Mouse (Mus musculus): Measurements from ENCODE around the gene Etfbkmt. TPM values are rescaled to one million over a fixed set of nuclear protein-coding genes. Genes with fewer than 3 reads are reported as not detected.

Etfbkmt gene
- polyA plus RNA-seq, 1 experiment from 2014 or later = 15.6 TPM

- H3K9me3 ChIP-seq (replicated peaks) = no peaks in the 10 kb centered on the region
- H3K4me3 ChIP-seq = no peak overlapping the region
- H3K4me1 ChIP-seq (replicated peaks) = peaks cover 19% of the 10 kb centered on the region
- H3K27ac ChIP-seq (ENCODE audit: poor library complexity, severe bottlenecking) = peak overlapping the region; percentile 60
- no peaks in the 10 kb centered on the region for H3K36me3 ChIP-seq
- no peak overlapping the region for H3K9ac ChIP-seq
- 0 out of 2 replicates have a peak overlapping the region, but pooled peaks have one; percentile 25 for H3K4me2 ChIP-seq
- peak; percentile 60 for ATAC-seq (ENCODE audit: insufficient number of reproducible peaks, low FRiP score)
- 11% methylated on average over 5 of the region's 5 CpGs for WGBS
- no peaks in the 10 kb centered on the region for H3K27me3 ChIP-seq (replicated peaks)
Observed at GRCm38 (mm10) chr6:149134391-149135150, 5.1 kb upstream of the Etfbkmt start.

- H3K9me3 ChIP-seq (replicated peaks) = no peaks in the 10 kb centered on the region
- WGBS = 37% methylated on average over 6 of the region's 6 CpGs
- H3K27ac ChIP-seq (ENCODE audit: poor library complexity, severe bottlenecking) = peak overlapping the region; percentile 60; the same call in 1 of the 2 replicates
- no peaks in the 10 kb centered on the region for H3K36me3 ChIP-seq
- H3K9ac ChIP-seq = no peak overlapping the region
- no peak overlapping the region for H3K4me3 ChIP-seq
- H3K4me1 ChIP-seq (replicated peaks) = peaks cover 19% of the 10 kb centered on the region
- H3K4me2 ChIP-seq = no peak overlapping the region
- no peaks in the 10 kb centered on the region for H3K27me3 ChIP-seq (replicated peaks)
- peak; percentile 49; the same call in 1 of the 2 replicates for ATAC-seq (ENCODE audit: insufficient number of reproducible peaks, low FRiP score)
Observed at GRCm38 (mm10) chr6:149135631-149136030, 4.0 kb upstream of the Etfbkmt start.

- Histone ChIP-seq H3K4me3 (no peak overlapping the region), H3K9ac (no peak overlapping the region), H3K4me2 (no peak overlapping the region), H3K27ac (ENCODE audit: poor library complexity, severe bottlenecking) (no peak overlapping the region), H3K36me3 (peaks cover 2% of the 10 kb centered on the region; the same call in 1 of the 2 replicates), H3K9me3 (replicated peaks) (no peaks in the 10 kb centered on the region), H3K4me1 (replicated peaks) (peaks cover 29% of the 10 kb centered on the region), H3K27me3 (replicated peaks) (no peaks in the 10 kb centered on the region)
- no peak for ATAC-seq (ENCODE audit: insufficient number of reproducible peaks, low FRiP score)
- 60% methylated on average over 2 of the region's 2 CpGs for WGBS
Observed at GRCm38 (mm10) chr6:149137936-149138335, 1.7 kb upstream of the Etfbkmt start.

- H3K27ac ChIP-seq (ENCODE audit: poor library complexity, severe bottlenecking) = no peak overlapping the region
- peaks cover 6% of the 10 kb centered on the region for H3K36me3 ChIP-seq
- H3K4me2 ChIP-seq = no peak overlapping the region
- H3K9me3 ChIP-seq (replicated peaks) = no peaks in the 10 kb centered on the region
- H3K27me3 ChIP-seq (replicated peaks) = no peaks in the 10 kb centered on the region
- no peak for ATAC-seq (ENCODE audit: insufficient number of reproducible peaks, low FRiP score)
- no peak overlapping the region for H3K4me3 ChIP-seq
- WGBS = 81% methylated on average over 3 of the region's 3 CpGs
- H3K4me1 ChIP-seq (replicated peaks) = peaks cover 30% of the 10 kb centered on the region
- H3K9ac ChIP-seq = no peak overlapping the region
Observed at GRCm38 (mm10) chr6:149139011-149139410, 638 bp upstream of the Etfbkmt start.

- Histone ChIP-seq H3K4me3 (peak overlapping the region; percentile 72), H3K9ac (peak overlapping the region; percentile 71), H3K27me3 (replicated peaks) (no peaks in the 10 kb centered on the region), H3K4me2 (peak overlapping the region; percentile 87), H3K36me3 (peaks cover 21% of the 10 kb centered on the region), H3K4me1 (replicated peaks) (peaks cover 12% of the 10 kb centered on the region; the same call in 1 of the 2 replicates), H3K27ac (ENCODE audit: poor library complexity, severe bottlenecking) (peak overlapping the region; percentile 57), H3K9me3 (replicated peaks) (0 out of 2 replicates have a peak, but pooled peaks cover 3% of the 10 kb centered on the region)
- peak; percentile 98 for ATAC-seq (ENCODE audit: insufficient number of reproducible peaks, low FRiP score)
- WGBS = 5% methylated on average over 36 of the region's 36 CpGs
Observed at GRCm38 (mm10) chr6:149141393-149142173, 1.9 kb downstream of the Etfbkmt start.

GRCm38 (mm10) chr6:149145143-149145542, 5.5 kb downstream of the Etfbkmt start:
- Histone ChIP-seq H3K4me3 (no peak overlapping the region), H3K9me3 (replicated peaks) (0 out of 2 replicates have a peak, but pooled peaks cover 3% of the 10 kb centered on the region), H3K9ac (no peak overlapping the region), H3K4me2 (no peak overlapping the region), H3K36me3 (peaks cover 24% of the 10 kb centered on the region), H3K27ac (ENCODE audit: poor library complexity, severe bottlenecking) (no peak overlapping the region), H3K27me3 (replicated peaks) (no peaks in the 10 kb centered on the region), H3K4me1 (replicated peaks) (peaks cover 12% of the 10 kb centered on the region; the same call in 1 of the 2 replicates)
- ATAC-seq (ENCODE audit: insufficient number of reproducible peaks, low FRiP score) = no peak
- WGBS = 95% methylated on average over 1 of the region's 1 CpGs

- Histone ChIP-seq H3K4me2 (no peak overlapping the region), H3K27ac (ENCODE audit: poor library complexity, severe bottlenecking) (no peak overlapping the region), H3K9ac (no peak overlapping the region), H3K9me3 (replicated peaks) (0 out of 2 replicates have a peak, but pooled peaks cover 3% of the 10 kb centered on the region), H3K27me3 (replicated peaks) (no peaks in the 10 kb centered on the region), H3K4me3 (no peak overlapping the region), H3K36me3 (peaks cover 33% of the 10 kb centered on the region), H3K4me1 (replicated peaks) (no peaks in the 10 kb centered on the region; the same call in 1 of the 2 replicates)
- WGBS = 80% methylated on average over 7 of the region's 7 CpGs
- ATAC-seq (ENCODE audit: insufficient number of reproducible peaks, low FRiP score) = no peak
Observed at GRCm38 (mm10) chr6:149148436-149149229, 9.0 kb downstream of the Etfbkmt start.

GRCm38 (mm10) chr6:149152119-149152518, 12.5 kb downstream of the Etfbkmt start:
- Histone ChIP-seq H3K9ac (no peak overlapping the region), H3K27me3 (replicated peaks) (no peaks in the 10 kb centered on the region), H3K36me3 (peaks cover 27% of the 10 kb centered on the region), H3K27ac (ENCODE audit: poor library complexity, severe bottlenecking) (no peak overlapping the region), H3K4me1 (replicated peaks) (peaks cover 13% of the 10 kb centered on the region), H3K4me3 (no peak overlapping the region), H3K9me3 (replicated peaks) (no peaks in the 10 kb centered on the region), H3K4me2 (no peak overlapping the region)
- ATAC-seq (ENCODE audit: insufficient number of reproducible peaks, low FRiP score) = no peak
- WGBS = 92% methylated on average over 2 of the region's 2 CpGs

- Histone ChIP-seq H3K4me2 (peak overlapping the region; percentile 12; the same call in 1 of the 2 replicates), H3K9ac (no peak overlapping the region), H3K4me1 (replicated peaks) (peaks cover 13% of the 10 kb centered on the region), H3K36me3 (peaks cover 34% of the 10 kb centered on the region), H3K27me3 (replicated peaks) (no peaks in the 10 kb centered on the region), H3K4me3 (no peak overlapping the region), H3K9me3 (replicated peaks) (no peaks in the 10 kb centered on the region), H3K27ac (ENCODE audit: poor library complexity, severe bottlenecking) (peak overlapping the region; percentile 67)
- no peak for ATAC-seq (ENCODE audit: insufficient number of reproducible peaks, low FRiP score)
- 31% methylated on average over 6 of the region's 6 CpGs for WGBS
Observed at GRCm38 (mm10) chr6:149153473-149154115, 13.9 kb downstream of the Etfbkmt start.
